Mouse (Mus musculus): Measurements from ENCODE around the gene Gcnt2.

- TF ChIP-seq CTCF (IDR thresholded peaks at IDR 0.05; ENCODE audit: extremely low read depth, insufficient read depth, low read length) (no peak), POLR2A (IDR thresholded peaks at IDR 0.05; ENCODE audit: extremely low read depth, insufficient read depth, low read length) (no peak)
Observed at GRCm38 (mm10) chr13:40943066-40943465, 83.5 kb downstream of the Gcnt2 start.

Measured in cortical plate, adult 2 months (tissue).